Mouse (Mus musculus): Measurements from ENCODE around the gene Cyb5r3. TPM values are rescaled to one million over a fixed set of nuclear protein-coding genes. Genes with fewer than 3 reads are reported as not detected.

Gene Cyb5r3
- total RNA-seq, 2 experiments from 2014 or later = 52.0 to 71.7 TPM

DNA sequence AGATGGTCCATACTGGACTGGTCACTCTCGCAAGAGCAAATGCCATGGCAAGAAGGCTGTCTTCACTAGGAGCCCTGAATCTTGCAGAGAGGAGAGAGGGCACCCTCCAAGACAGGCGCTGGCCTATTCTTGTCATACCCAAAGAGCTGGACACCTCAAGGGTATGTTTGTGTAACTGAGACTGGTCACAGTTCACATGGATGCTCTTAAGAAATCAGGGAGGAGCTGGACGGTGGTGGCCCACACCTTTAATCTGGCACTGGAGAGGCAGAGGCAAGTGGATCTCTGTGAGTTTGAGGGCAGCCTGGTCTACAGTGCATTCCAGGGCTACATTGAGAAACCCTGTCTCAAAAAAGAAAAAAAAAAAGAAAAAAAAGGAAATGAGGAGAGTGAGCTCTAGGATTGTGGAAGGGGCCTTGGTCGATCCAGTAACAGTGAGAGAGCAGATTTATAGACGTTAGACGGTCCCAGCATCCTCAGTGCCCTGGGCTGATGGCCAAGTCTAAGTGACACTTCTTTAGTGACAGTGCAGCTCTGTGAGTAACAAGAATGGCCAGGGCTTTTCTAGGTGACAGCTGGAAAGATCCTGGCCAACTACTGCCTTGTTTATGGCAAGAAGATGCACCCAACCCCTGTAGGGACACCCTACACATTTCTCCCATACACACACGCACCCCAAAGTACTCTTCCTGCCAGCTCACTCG lies 1.3 kb downstream of the Cyb5r3 start:
- ATAC-seq (replicated peaks; ENCODE audit: low FRiP score, poor library complexity, severe bottlenecking) = peak; percentile 37

DNA sequence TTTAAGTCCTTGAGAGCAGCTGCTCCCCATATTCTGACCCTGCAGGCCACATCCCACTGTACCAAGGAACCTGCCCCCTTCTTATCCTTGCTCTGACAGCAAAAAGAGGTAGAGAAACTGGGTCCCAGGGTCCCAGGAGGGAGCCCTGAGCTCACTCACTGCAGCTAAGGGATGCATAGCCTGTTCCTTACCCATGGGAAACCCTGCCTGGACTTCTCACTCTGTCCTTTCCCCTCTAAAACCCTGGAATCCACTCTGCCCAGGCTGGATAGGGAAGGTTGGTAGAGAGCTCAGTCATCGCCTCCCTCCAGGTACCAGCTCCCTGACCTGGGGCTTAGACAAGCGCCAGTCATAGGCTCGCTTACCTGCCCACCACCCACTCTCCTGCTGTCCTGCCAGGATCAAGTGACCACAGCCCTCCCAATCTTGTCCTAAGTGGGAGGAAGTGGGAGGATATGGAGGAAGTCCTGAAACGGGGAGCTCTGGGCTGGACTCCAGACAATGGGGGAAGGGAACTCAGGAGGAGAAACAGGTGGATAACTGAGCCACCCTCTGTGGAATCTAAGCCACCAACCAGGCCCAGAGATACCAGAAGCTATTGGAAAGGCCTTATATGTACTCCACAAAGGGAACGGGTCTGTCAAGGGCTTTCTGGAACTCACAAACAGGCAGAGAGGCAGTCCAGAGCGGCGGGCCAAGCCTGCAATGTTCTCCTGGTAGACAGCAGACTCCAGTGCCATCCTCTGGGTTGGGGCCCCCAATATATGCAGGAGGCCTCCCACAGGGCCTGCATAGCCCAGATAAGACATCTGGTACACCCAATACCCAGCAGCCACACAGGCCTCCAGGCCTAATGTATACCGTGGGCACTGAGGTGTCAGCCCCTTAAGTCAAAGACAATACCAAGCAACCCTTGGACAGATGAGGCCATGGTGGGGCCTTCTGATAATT lies 2.3 kb downstream of the Cyb5r3 start:
- ATAC-seq (replicated peaks; ENCODE audit: low FRiP score, poor library complexity, severe bottlenecking) = peak; percentile 66

DNA sequence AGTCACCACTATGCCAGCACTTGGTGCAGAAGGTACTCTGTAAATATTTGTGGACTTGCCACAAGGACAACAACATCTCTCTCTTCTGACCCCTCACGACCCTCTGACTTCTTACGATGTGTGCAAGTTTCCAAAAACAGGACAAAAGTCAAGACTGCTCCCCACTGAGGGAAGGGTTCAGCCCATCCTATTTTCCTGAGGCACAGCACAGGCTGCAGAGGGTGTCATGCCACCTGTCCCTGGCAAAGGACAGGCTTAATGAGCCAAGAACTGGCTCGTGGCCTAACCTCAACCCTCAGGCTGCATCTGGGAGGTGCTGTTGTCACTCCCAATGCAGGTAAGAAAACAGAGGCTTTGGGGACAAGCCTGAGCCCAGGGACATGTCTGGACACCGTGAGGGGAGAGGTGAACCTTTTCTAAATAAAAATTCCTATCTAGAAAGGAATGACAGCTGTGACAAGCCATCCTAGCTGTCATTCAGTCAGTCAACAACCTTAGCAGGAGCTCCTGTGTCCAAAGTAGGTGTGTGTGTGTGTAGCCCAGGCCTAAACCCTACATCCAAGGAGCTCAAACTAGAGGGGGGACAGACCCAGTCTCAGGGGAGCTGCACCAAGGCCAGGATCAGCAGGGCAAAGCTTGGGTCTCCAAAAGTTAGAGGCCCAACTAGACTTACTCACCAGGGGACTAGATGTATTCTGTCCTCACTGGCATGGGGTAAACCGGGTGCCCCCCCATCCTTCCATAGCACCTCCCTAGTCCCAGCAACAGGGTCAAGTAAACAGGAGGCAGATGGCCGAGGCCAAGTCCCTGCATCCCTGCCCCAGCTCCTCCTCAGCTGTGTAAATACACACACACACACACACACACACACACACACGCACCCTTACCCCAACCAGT lies 3.3 kb downstream of the Cyb5r3 start:
- ATAC-seq (replicated peaks; ENCODE audit: low FRiP score, poor library complexity, severe bottlenecking) = no peak

DNA sequence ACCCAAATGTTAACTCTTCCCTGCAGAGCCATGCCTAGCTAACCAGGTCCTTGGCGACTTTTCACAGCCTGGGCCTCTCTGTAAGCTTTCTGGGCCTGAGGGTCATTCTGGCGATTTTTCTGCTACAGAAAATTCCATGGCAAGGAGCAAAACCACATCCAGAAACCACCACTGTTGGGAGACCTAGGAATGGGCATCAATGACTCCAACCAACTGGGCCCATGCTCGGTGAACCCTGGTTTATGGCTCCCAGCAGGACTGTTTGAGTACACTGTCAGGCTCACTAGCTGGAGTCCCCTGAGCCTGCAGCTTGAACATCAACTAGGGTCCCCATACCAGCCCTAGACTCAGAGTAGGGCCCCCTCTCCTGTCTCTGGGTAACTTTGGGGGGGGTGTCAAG lies 4.1 kb downstream of the Cyb5r3 start:
- no peak for ATAC-seq (replicated peaks; ENCODE audit: low FRiP score, poor library complexity, severe bottlenecking)

DNA sequence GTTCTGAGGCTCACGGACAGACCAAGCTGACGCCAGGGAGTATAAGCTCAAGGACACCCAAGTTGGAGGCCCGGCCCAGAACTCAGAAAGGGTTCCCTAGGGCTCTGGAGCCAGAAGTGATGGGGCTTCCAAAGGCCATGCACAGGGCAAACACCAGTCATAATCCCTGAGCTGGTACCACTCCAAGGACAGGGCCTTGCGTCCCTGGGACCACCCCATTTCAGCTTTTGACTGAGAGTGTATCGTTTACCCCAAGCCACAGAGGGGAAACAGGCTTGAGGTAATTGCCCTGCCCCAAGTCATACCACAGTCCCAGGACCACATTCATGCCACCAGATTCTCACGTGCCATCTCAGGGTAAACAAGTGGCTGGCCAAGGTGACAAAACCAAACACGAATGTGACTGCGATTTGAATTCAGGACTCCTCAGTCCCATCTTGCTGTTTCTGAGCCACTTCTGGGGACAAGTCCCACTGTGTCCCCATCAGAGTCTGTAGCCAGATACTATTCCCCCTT lies 4.8 kb downstream of the Cyb5r3 start:
- ATAC-seq (replicated peaks; ENCODE audit: low FRiP score, poor library complexity, severe bottlenecking) = no peak

DNA sequence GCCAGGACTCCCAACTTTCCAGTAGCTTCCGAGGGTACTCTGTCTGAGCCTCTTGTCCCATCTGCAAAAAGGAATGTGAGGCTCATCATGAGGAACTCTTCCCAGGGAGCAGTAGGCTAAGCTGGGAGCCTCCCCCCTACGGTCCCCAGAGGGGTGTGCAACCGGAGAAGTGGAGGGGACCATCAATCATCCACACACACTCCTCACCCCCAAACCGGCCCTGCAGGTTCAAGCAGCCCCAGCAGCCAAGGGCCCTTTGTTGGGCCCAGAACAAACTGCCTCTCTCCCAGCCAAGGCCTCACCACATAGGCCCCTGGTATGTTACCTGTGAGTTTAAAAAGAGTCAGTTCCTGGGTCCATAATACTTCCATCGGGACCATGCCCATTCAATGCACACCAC lies 5.3 kb downstream of the Cyb5r3 start:
- no peak for ATAC-seq (replicated peaks; ENCODE audit: low FRiP score, poor library complexity, severe bottlenecking)

DNA sequence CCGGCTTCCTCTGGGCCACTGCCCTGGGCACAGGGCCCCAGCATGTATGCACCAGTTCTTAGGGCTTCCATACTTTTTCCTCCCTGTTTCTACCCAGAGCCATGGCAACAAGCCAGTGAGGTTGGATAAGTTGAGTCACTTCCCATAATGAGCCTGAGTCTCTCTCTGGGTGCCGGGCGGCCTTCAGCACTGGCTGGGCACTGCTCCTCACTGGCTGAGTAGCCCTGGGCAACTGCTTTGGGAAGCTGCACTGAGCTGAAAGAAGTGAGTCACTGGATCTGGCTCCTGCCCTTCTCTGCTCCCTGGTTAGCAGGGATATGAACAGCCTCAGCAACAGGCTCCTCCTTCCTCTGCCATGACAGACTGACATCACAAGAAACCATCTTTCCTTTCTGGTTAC lies 5.8 kb downstream of the Cyb5r3 start:
- ATAC-seq (replicated peaks; ENCODE audit: low FRiP score, poor library complexity, severe bottlenecking) = no peak

DNA sequence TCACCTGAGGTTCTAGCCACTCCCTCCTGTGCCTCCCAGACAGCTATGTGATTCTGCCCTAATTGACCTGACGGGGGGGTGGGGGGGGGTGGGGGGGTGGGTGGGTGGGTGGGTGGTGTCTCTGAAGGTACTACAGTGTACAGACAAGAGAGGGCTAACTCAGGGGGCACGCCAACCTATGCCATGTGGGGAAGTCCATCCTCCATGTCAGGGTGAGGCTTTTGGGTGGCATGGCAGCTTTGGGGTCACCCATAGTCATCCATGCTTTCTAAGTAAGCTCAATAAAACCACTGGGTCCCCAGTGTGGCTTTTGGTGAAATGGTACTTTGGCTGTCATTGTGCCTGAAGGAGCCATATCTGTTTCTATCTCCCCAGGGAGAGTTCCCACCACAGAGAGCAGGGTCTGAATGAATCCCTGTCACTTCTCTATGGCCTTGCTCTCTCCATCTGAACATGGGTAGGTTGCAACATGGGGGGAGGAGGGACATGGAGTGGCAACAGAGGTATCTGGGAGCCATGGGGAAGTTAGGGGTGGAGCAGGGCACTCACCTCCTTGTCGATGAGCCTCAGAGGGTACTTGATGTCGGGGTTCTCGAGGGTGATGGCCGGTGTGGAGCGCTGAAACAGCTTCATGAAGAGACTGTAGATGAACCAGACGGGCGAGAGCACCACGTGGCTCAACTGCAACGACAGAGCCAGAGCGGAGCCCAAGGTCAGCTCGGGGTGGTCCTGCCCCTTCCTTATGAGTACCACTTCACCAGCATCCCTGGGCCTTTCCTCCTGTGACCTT lies 6.7 kb downstream of the Cyb5r3 start:
- no peak for ATAC-seq (replicated peaks; ENCODE audit: low FRiP score, poor library complexity, severe bottlenecking)

DNA sequence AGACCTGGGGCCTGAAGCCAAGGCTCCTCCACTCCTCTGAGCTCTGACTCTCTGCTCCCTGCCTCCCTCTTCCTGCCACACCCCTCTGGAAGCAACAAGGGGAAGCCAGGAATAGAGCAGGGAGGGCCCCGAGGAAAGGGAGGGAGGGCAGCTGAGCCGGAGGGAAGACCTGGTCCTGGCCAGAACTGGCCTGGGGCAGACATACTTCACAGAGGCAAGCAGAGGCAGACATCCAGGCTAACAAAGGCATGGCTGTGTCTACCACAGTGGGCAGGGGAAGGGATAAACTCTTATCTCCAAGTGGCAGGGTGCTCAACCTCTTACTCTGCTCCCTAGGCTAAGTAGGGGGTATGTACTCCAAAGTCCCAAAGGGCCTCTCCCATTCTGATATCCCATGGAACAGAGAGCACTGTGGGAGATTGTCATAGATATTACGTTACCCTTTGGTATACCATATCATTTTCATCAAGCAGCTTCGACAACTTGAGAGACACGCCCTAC lies 7.4 kb downstream of the Cyb5r3 start:
- ATAC-seq (replicated peaks; ENCODE audit: low FRiP score, poor library complexity, severe bottlenecking) = peak; percentile 18; the same call in 1 of the 2 replicates

DNA sequence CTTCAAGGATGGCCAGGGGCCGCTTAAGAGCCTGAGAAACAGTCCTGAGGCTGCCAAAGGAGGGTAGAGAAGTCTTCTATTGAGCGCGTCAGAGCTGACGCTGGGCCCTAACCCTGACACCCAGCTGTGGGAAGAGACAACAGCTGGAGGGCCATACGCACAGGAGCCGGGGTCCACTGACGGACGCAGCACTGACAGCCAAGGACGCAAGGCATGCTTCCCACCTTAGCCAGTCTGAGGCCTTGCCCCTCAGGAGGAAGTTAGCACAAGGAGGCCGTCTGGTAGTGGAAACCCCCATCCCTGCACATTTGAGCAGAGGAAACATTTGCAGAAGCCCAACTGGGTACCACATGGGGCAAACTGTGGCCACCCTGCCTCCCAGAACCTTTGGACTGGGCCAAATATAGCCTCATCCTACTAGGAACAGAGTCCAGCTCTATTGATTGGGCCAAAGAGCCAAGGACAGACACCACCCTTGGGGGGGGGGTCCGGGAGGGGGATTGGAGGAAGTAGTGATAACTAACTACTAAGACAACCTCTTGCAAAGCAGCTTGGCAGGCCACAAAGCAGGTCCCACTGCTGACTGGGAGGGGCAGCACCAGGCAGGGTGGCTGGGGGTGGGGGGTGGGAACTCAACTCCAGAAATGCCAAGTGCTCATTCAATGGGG lies 9.4 kb downstream of the Cyb5r3 start:
- no peak for ATAC-seq (replicated peaks; ENCODE audit: low FRiP score, poor library complexity, severe bottlenecking)

DNA sequence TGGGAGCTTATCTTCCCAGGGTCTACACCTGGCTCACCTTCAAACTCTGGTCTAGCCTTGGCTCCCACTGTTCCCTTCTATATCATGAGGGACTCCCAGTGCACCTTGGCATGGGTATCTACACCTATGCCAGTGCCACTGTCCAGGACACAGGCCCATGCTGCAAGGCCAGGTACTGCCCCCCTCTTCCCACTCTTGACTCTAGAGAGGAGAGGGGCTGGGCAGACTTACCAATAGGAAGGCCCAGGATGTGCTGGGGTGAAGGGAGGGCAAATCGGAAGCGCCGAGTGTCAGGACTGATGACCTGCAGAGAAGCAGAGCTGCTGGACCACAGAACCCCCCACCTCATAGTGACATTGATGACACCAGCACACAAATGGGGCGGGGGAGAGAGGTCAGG lies 10.4 kb downstream of the Cyb5r3 start:
- no peak for ATAC-seq (replicated peaks; ENCODE audit: low FRiP score, poor library complexity, severe bottlenecking)

DNA sequence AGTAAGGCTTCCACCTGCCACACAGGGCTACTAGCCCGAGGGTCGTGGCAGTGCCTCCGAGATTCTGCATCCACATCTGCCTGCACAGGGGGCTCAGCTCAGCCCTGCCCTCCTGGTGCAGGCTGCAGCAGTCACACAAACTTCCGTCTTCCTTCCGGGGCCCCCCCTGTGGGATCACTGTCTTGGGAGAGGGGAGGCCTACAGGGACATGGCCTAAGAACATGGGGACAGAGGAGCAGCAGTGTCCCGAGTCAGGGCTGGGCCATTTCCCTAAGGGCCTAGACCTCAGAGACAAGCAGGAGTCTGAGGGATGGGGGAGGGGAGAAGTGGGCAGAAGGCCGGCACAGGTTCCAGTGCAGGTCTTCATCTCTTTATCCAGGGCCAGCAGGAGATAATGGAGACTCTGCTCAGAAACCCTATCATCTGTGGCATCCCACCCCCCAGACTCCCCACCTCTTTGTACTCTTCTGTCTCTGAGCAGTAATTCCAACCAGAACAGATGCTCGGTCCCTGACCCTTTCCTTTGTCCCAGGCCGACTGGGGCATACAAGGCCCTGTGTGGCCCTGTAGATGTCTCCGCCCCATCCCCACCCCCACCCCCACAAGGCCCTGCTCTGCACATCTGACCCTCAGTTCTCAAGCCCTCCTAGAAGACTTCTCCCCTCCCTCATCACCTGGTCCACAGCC lies 11.2 kb downstream of the Cyb5r3 start:
- ATAC-seq (replicated peaks; ENCODE audit: low FRiP score, poor library complexity, severe bottlenecking) = no peak

DNA sequence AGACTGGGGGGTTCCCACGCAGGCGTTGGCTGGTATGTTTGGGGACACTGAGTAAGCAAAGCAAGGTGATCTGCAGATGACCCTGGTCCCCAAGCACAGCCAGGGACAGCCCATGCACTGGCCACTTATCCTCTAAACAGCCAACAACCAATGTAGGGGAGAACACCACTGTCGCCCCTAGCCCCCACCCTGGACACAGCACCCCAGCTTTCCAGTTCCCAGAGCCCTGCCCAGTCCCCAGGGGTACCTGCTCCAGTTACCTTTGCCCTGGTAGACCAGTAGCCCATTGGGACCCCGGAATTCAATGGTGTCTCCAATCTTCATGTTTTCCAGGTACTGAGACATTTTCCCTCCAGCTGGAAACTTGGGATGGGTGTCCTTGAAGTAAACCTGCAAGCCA lies 11.8 kb downstream of the Cyb5r3 start:
- no peak for ATAC-seq (replicated peaks; ENCODE audit: low FRiP score, poor library complexity, severe bottlenecking)

DNA sequence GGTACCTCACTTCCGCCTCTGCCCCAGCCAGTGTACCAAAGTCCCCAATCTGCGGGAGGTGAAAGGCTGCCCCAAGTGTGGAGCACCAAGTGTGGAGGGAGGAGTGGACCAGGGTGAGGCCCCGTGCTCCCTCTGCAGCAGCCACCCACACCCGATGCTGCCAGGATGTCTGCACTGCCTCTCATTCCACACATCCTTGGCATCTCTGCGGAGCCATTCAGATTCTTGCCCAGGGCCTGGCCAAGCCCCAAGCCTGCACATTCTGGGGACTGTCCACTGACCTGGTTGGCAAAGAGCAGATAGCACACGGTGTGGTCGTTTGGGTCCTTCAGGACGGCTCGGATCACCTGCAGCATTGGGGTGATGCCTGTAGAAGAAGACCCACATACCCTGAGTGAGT lies 12.6 kb downstream of the Cyb5r3 start:
- no peak for ATAC-seq (replicated peaks; ENCODE audit: low FRiP score, poor library complexity, severe bottlenecking)

DNA sequence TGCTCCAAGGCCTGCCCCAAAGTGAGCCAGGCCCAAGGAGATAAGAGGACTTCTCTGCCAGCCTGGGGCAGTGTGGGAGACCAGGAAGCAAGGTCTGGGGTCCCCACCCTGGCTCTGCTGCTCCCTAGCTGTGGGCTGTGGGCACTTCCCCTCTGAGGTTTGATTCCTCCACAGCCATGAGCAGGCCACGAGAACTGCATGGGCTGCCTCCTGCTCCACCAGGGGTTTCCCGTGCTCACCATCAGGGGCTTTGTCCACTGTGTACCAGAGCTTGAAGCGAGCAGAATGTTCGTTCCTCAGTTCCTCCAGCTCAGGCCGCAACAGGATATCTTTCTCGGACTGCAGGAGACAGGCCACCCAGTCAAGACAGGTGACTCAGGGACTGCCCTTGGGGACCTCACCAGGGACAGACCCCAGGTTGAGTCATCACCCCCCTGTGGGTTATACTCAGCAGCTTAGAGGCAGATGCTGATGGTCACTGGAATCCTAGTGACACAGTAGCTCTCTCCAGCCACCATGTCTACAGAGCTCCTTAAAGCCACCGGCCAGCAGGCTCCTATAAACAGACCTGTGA lies 13.7 kb downstream of the Cyb5r3 start:
- ATAC-seq (replicated peaks; ENCODE audit: low FRiP score, poor library complexity, severe bottlenecking) = 0 out of 2 replicates have a peak, but pooled peaks have one; percentile 20

DNA sequence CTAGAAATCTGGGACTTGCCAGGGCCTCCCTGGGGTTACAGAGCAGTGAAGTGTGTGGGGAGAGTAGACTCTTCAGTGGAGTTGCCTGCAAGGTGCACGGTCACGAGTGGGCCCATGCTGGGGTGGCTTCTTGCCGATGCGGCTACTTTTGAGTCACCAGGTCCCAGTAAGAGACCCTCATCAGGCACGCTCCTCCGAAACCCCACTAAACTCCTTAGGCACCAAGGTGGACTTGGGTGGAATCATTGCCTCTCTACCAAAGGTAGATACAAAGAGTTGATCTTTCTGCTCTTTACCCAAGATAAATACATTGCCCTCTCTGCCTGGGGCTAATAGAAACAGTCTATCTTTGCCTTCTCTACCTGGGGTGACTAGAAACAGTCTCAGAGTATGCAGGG lies 14.7 kb downstream of the Cyb5r3 start:
- ATAC-seq (replicated peaks; ENCODE audit: low FRiP score, poor library complexity, severe bottlenecking) = no peak

DNA sequence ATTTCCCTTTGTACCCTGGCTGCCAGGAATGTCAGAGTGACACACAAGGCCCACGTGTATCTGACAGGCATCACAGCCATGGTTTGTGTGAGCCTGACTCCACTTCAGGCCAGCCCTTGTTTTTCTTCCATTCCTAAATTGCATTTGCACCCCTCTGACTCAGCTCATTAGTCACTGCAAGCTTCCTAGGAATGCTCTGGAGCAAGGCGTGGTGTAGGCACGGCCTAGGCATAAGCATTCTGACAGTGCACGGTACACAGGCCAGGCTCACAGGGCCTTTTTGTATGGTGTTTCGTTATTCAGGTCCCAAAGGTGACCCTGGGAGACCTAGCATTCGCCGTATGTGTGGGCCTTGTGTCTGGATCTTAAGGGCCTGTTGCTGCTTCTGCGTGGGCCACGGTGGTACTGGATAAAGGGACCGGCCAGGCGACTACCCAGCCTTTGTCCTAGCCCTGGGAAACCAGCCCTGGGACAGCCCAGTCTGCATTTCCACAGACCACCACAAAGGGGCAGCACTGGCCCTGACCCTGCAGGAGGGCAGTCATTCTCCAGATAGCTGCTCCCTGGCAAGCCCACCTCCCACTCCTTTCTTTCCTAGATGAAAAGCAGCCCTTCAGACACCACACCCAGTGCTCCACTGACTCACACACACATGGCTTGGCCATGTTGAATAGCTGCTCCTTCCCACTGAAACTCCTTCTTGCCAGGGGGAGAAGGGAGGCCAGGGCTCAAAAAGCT lies 15.3 kb downstream of the Cyb5r3 start:
- ATAC-seq (replicated peaks; ENCODE audit: low FRiP score, poor library complexity, severe bottlenecking) = peak; percentile 50; the same call in 1 of the 2 replicates
